Mouse (Mus musculus): ENCODE data around the gene Mcm3. TPM values are rescaled to one million over a fixed set of nuclear protein-coding genes. Genes with fewer than 3 reads are reported as not detected.

Mcm3 gene
- polyA plus RNA-seq, 1 experiment: 83.9 TPM

- no peaks in the 10 kb centered on the region for H3K27me3 ChIP-seq (ENCODE audit: control insufficient read depth, insufficient read depth, low read length)
- TF ChIP-seq CTCF (IDR thresholded peaks at IDR 0.05; ENCODE audit: borderline replicate concordance, control insufficient read depth, extremely low read depth, insufficient read depth, low read length, poor library complexity): no peak
- no peak for TF ChIP-seq POLR2A (IDR thresholded peaks at IDR 0.05; ENCODE audit: control insufficient read depth, extremely low read depth, insufficient read depth, low read length, poor library complexity)
- DNase-seq: no peak
- WGBS: 96% methylated on average over 2 of the region's 2 CpGs
- peaks cover 6% of the 10 kb centered on the region for H3K4me1 ChIP-seq (replicated peaks; ENCODE audit: control insufficient read depth, insufficient read depth, low read length)
- H3K4me3 ChIP-seq (ENCODE audit: control insufficient read depth, insufficient read depth, low read length): no peak overlapping the region
- H3K27ac ChIP-seq (ENCODE audit: control insufficient read depth, insufficient read depth, low read length): no peak overlapping the region
- H3K36me3 ChIP-seq (ENCODE audit: control insufficient read depth, insufficient read depth, low read length): no peaks in the 10 kb centered on the region
Observed at GRCm38 (mm10) chr1:20828061-20828460, 7.9 kb upstream of the Mcm3 start.

DNA sequence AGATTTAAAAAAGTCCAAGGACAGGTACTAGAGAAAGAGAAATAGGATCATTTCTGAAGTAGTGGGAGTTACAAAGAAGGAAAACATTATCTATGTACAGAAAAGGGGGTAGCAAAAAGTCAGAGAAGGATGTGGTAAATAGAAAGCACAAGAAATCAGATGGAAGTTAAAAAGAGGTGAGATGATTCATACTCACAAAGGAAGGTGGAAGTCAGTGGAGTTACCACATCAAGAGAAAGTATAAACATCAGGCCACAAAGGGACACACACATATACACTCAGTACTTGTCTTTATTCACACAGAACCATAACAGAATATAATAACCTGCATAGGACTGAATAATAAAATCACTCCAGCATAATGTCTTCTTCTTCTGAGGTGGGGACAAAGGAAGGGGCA is 4.9 kb upstream of the Mcm3 start:
- Histone ChIP-seq H3K36me3 (ENCODE audit: control insufficient read depth, insufficient read depth, low read length) (no peaks in the 10 kb centered on the region), H3K4me3 (ENCODE audit: control insufficient read depth, insufficient read depth, low read length) (no peak overlapping the region)
- DNase-seq: no peak

DNA sequence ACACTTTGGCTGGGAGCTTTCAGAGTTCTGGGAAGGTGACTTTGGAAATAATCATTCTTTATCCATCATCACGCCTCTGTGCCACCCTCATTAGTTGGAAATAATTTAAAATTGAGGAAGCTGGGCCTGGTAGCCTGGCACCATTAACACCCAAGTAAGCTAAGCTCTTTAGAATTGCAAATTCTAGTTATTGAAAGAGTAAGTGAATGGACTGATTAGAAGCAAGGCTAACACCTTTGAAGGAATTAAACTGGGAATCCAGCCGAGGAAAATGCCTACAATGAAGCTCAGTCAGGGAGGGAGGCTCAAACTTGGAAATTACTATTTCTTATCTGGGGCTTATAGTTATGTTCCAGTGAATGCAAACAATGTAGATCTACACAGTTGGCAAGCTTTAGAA is 3.8 kb upstream of the Mcm3 start:
- Histone ChIP-seq H3K36me3 (ENCODE audit: control insufficient read depth, insufficient read depth, low read length) (no peaks in the 10 kb centered on the region), H3K4me3 (ENCODE audit: control insufficient read depth, insufficient read depth, low read length) (no peak overlapping the region), H3K4me1 (replicated peaks; ENCODE audit: control insufficient read depth, insufficient read depth, low read length) (peaks cover 6% of the 10 kb centered on the region), H3K27ac (ENCODE audit: control insufficient read depth, insufficient read depth, low read length) (no peak overlapping the region), H3K27me3 (ENCODE audit: control insufficient read depth, insufficient read depth, low read length) (no peaks in the 10 kb centered on the region)
- no peak for DNase-seq
- WGBS: 94% methylated on average over 2 of the region's 2 CpGs
- TF ChIP-seq POLR2A (IDR thresholded peaks at IDR 0.05; ENCODE audit: control insufficient read depth, extremely low read depth, insufficient read depth, low read length, poor library complexity) (no peak), CTCF (IDR thresholded peaks at IDR 0.05; ENCODE audit: borderline replicate concordance, control insufficient read depth, extremely low read depth, insufficient read depth, low read length, poor library complexity) (no peak)

More for the DNA sequence above, 4.9 kb upstream of the Mcm3 start:
- Histone ChIP-seq H3K4me1 (replicated peaks; ENCODE audit: control insufficient read depth, insufficient read depth, low read length) (peaks cover 6% of the 10 kb centered on the region), H3K27me3 (ENCODE audit: control insufficient read depth, insufficient read depth, low read length) (no peaks in the 10 kb centered on the region), H3K27ac (ENCODE audit: control insufficient read depth, insufficient read depth, low read length) (no peak overlapping the region)
- TF ChIP-seq POLR2A (IDR thresholded peaks at IDR 0.05; ENCODE audit: control insufficient read depth, extremely low read depth, insufficient read depth, low read length, poor library complexity): no peak
- TF ChIP-seq CTCF (IDR thresholded peaks at IDR 0.05; ENCODE audit: borderline replicate concordance, control insufficient read depth, extremely low read depth, insufficient read depth, low read length, poor library complexity): no peak

- no peaks in the 10 kb centered on the region for H3K27me3 ChIP-seq (ENCODE audit: control insufficient read depth, insufficient read depth, low read length)
- no peak for DNase-seq
- H3K4me3 ChIP-seq (ENCODE audit: control insufficient read depth, insufficient read depth, low read length): no peak overlapping the region
- H3K4me1 ChIP-seq (replicated peaks; ENCODE audit: control insufficient read depth, insufficient read depth, low read length): peaks cover 6% of the 10 kb centered on the region
- TF ChIP-seq POLR2A (IDR thresholded peaks at IDR 0.05; ENCODE audit: control insufficient read depth, extremely low read depth, insufficient read depth, low read length, poor library complexity) (no peak), CTCF (IDR thresholded peaks at IDR 0.05; ENCODE audit: borderline replicate concordance, control insufficient read depth, extremely low read depth, insufficient read depth, low read length, poor library complexity) (no peak)
- H3K27ac ChIP-seq (ENCODE audit: control insufficient read depth, insufficient read depth, low read length): no peak overlapping the region
- H3K36me3 ChIP-seq (ENCODE audit: control insufficient read depth, insufficient read depth, low read length): no peaks in the 10 kb centered on the region
- 90% methylated on average over 4 of the region's 4 CpGs for WGBS
Observed at GRCm38 (mm10) chr1:20823471-20823870, 3.4 kb upstream of the Mcm3 start.

GRCm38 (mm10) chr1:20820959-20821358 is 847 bp upstream of the Mcm3 start:
- Histone ChIP-seq H3K4me3 (ENCODE audit: control insufficient read depth, insufficient read depth, low read length) (no peak overlapping the region), H3K36me3 (ENCODE audit: control insufficient read depth, insufficient read depth, low read length) (peaks cover 15% of the 10 kb centered on the region), H3K27me3 (ENCODE audit: control insufficient read depth, insufficient read depth, low read length) (no peaks in the 10 kb centered on the region), H3K4me1 (replicated peaks; ENCODE audit: control insufficient read depth, insufficient read depth, low read length) (peaks cover 6% of the 10 kb centered on the region), H3K27ac (ENCODE audit: control insufficient read depth, insufficient read depth, low read length) (no peak overlapping the region)
- DNase-seq: no peak
- TF ChIP-seq CTCF (IDR thresholded peaks at IDR 0.05; ENCODE audit: borderline replicate concordance, control insufficient read depth, extremely low read depth, insufficient read depth, low read length, poor library complexity) (no peak), POLR2A (IDR thresholded peaks at IDR 0.05; ENCODE audit: control insufficient read depth, extremely low read depth, insufficient read depth, low read length, poor library complexity) (no peak)
- WGBS: 87% methylated on average over 4 of the region's 4 CpGs

GRCm38 (mm10) chr1:20817596-20817995 is 2.5 kb downstream of the Mcm3 start:
- TF ChIP-seq POLR2A (IDR thresholded peaks at IDR 0.05; ENCODE audit: control insufficient read depth, extremely low read depth, insufficient read depth, low read length, poor library complexity) (no peak), CTCF (IDR thresholded peaks at IDR 0.05; ENCODE audit: borderline replicate concordance, control insufficient read depth, extremely low read depth, insufficient read depth, low read length, poor library complexity) (no peak)

DNA sequence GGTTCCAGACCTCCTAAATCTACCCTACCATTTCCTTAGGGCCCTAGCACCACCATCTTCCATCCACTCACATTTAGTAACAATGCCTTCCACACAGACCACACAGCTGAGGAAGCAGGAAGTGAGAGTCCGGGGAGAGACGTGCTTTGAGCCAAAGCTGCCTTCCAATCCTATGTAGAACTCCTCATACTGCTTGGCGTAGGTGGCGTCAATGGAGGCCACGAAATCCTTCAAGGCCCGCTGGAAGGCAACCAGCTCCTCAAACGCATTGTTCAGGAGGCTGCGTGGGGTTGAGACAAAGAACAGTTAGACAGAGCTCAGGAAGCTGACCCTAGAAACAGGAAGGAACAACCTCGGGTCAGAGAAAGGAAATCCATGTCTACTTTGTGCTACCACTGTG is 2.9 kb downstream of the Mcm3 start:
- Histone ChIP-seq H3K4me3 (ENCODE audit: control insufficient read depth, insufficient read depth, low read length) (no peak overlapping the region), H3K36me3 (ENCODE audit: control insufficient read depth, insufficient read depth, low read length) (peaks cover 51% of the 10 kb centered on the region), H3K4me1 (replicated peaks; ENCODE audit: control insufficient read depth, insufficient read depth, low read length) (no peaks in the 10 kb centered on the region), H3K27me3 (ENCODE audit: control insufficient read depth, insufficient read depth, low read length) (no peaks in the 10 kb centered on the region), H3K27ac (ENCODE audit: control insufficient read depth, insufficient read depth, low read length) (no peak overlapping the region)
- no peak for DNase-seq
- TF ChIP-seq POLR2A (IDR thresholded peaks at IDR 0.05; ENCODE audit: control insufficient read depth, extremely low read depth, insufficient read depth, low read length, poor library complexity) (no peak), CTCF (IDR thresholded peaks at IDR 0.05; ENCODE audit: borderline replicate concordance, control insufficient read depth, extremely low read depth, insufficient read depth, low read length, poor library complexity) (no peak)
- 78% methylated on average over 9 of the region's 9 CpGs for WGBS

More at GRCm38 (mm10) chr1:20817596-20817995, 2.5 kb downstream of the Mcm3 start:
- Histone ChIP-seq H3K36me3 (ENCODE audit: control insufficient read depth, insufficient read depth, low read length) (peaks cover 46% of the 10 kb centered on the region), H3K4me3 (ENCODE audit: control insufficient read depth, insufficient read depth, low read length) (no peak overlapping the region), H3K27ac (ENCODE audit: control insufficient read depth, insufficient read depth, low read length) (no peak overlapping the region), H3K4me1 (replicated peaks; ENCODE audit: control insufficient read depth, insufficient read depth, low read length) (no peaks in the 10 kb centered on the region), H3K27me3 (ENCODE audit: control insufficient read depth, insufficient read depth, low read length) (no peaks in the 10 kb centered on the region)
- DNase-seq: no peak
- WGBS: 93% methylated on average over 12 of the region's 12 CpGs
